Mouse (Mus musculus): Measurements from ENCODE around the gene Opcml. TPM values are rescaled to one million over a fixed set of nuclear protein-coding genes. Genes with fewer than 3 reads are reported as not detected.
A peak's percentile ranks its signal among the peaks of the same experiment; 100 is the strongest.

The Opcml gene
- polyA plus RNA-seq, 1 experiment from 2014 or later = 88.6 TPM

GRCm38 (mm10) chr9:28364473-28365159, 574.0 kb downstream of the Opcml start:
- Histone ChIP-seq H3K9ac (replicated peaks; ENCODE audit: low read depth, low read length) (no peak overlapping the region), H3K4me1 (replicated peaks; ENCODE audit: control insufficient read depth, insufficient read depth, low read length) (peaks cover 16% of the 10 kb centered on the region), H3K4me3 (replicated peaks; ENCODE audit: low read length) (no peak overlapping the region), H3K9me3 (ENCODE audit: control insufficient read depth, low read length) (no peaks in the 10 kb centered on the region), H3K27me3 (replicated peaks; ENCODE audit: control insufficient read depth, insufficient read depth, low read length) (no peaks in the 10 kb centered on the region), H3K36me3 (ENCODE audit: control insufficient read depth, insufficient read depth) (no peaks in the 10 kb centered on the region), H3K27ac (ENCODE audit: low read length) (peak overlapping the region; percentile 31), H3K4me2 (ENCODE audit: low read length) (peak overlapping the region; percentile 13; the same call in 1 of the 2 replicates)
- peak; percentile 81 for ATAC-seq
- WGBS = 18% methylated on average over 10 of the region's 10 CpGs

- peak; percentile 82 for ATAC-seq
- WGBS = 15% methylated on average over 2 of the region's 2 CpGs
- H3K9ac ChIP-seq (replicated peaks; ENCODE audit: low read depth, low read length) = no peak overlapping the region
- no peak overlapping the region for H3K4me3 ChIP-seq (replicated peaks; ENCODE audit: low read length)
- no peaks in the 10 kb centered on the region for H3K27me3 ChIP-seq (replicated peaks; ENCODE audit: control insufficient read depth, insufficient read depth, low read length)
- no peak overlapping the region; the same call in 1 of the 2 replicates for H3K4me2 ChIP-seq (ENCODE audit: low read length)
- H3K4me1 ChIP-seq (replicated peaks; ENCODE audit: control insufficient read depth, insufficient read depth, low read length) = peaks cover 16% of the 10 kb centered on the region
- no peaks in the 10 kb centered on the region for H3K9me3 ChIP-seq (ENCODE audit: control insufficient read depth, low read length)
- H3K27ac ChIP-seq (ENCODE audit: low read length) = no peak overlapping the region
- H3K36me3 ChIP-seq (ENCODE audit: control insufficient read depth, insufficient read depth) = no peaks in the 10 kb centered on the region
These were observed 574.5 kb downstream of the Opcml start for GRCm38 (mm10) chr9:28365160-28365473.

DNA sequence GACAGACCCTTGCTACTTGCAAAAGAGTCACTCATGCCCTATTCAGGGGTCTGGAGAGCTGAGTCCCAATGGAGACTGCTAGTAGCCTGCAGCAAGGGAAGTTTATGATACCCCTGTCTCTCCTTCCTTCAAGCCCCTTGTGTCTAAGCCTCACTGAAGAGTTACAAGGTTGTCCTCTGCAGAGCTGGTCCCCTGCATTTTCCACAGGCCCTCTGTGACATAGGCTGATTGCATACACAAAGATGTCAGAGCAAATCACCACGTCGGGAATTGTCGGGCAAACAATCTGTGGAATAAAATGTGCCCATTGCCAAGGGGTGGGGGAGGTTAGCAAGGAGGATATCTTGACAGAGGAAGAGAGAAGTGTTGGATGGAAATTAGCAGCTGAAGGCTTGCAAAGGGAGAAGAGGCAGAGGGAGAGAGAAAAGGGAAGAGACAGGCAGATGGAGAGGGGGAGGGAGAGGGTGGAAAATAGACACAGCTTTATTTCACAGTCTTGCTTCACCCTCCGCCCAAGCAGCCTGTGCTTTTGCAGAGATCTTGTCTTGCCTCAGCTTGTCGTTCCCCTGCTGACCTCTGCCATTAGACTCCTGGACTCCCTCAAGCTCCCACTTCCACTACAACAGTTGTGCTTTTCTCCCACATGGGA, 596.1 kb downstream of the Opcml start:
- no peaks in the 10 kb centered on the region for H3K9me3 ChIP-seq (ENCODE audit: control insufficient read depth, low read length)
- H3K4me3 ChIP-seq (replicated peaks; ENCODE audit: low read length) = no peak overlapping the region
- H3K36me3 ChIP-seq (ENCODE audit: control insufficient read depth, insufficient read depth) = no peaks in the 10 kb centered on the region
- H3K4me2 ChIP-seq (ENCODE audit: low read length) = no peak overlapping the region
- no peaks in the 10 kb centered on the region for H3K27me3 ChIP-seq (replicated peaks; ENCODE audit: control insufficient read depth, insufficient read depth, low read length)
- H3K9ac ChIP-seq (replicated peaks; ENCODE audit: low read depth, low read length) = no peak overlapping the region
- H3K27ac ChIP-seq (ENCODE audit: low read length) = peak overlapping the region; percentile 51
- WGBS = 19% methylated on average over 5 of the region's 5 CpGs
- H3K4me1 ChIP-seq (replicated peaks; ENCODE audit: control insufficient read depth, insufficient read depth, low read length) = peaks cover 11% of the 10 kb centered on the region
- ATAC-seq = peak; percentile 72; the same call in 1 of the 2 replicates

DNA sequence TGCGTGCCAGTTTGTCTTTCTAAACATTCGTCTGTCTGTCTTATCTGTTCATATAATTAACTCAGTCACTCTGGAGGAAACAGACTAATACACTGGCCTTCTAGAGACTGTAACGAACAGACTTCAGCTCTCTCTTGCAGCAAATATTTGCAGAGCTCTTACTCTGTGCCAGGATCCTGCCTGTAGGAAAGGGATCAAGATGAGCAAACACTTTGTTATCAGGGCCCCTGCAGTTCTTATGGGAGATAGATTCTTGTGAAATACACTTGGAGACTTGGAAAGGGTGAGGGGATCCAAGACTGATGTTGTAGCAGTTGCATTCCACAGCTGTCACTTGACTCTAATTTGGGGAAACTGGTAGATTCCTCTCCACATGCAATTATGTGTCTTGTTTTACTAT, 604.6 kb downstream of the Opcml start:
- no peaks in the 10 kb centered on the region for H3K36me3 ChIP-seq (ENCODE audit: control insufficient read depth, insufficient read depth)
- no peak overlapping the region for H3K4me2 ChIP-seq (ENCODE audit: low read length)
- no peak overlapping the region for H3K27ac ChIP-seq (ENCODE audit: low read length)
- H3K9me3 ChIP-seq (ENCODE audit: control insufficient read depth, low read length) = no peaks in the 10 kb centered on the region
- 19% methylated on average over 3 of the region's 3 CpGs for WGBS
- H3K4me3 ChIP-seq (replicated peaks; ENCODE audit: low read length) = no peak overlapping the region
- peaks cover 4% of the 10 kb centered on the region; the same call in 1 of the 2 replicates for H3K4me1 ChIP-seq (replicated peaks; ENCODE audit: control insufficient read depth, insufficient read depth, low read length)
- H3K9ac ChIP-seq (replicated peaks; ENCODE audit: low read depth, low read length) = no peak overlapping the region
- no peak for ATAC-seq
- H3K27me3 ChIP-seq (replicated peaks; ENCODE audit: control insufficient read depth, insufficient read depth, low read length) = no peaks in the 10 kb centered on the region

DNA sequence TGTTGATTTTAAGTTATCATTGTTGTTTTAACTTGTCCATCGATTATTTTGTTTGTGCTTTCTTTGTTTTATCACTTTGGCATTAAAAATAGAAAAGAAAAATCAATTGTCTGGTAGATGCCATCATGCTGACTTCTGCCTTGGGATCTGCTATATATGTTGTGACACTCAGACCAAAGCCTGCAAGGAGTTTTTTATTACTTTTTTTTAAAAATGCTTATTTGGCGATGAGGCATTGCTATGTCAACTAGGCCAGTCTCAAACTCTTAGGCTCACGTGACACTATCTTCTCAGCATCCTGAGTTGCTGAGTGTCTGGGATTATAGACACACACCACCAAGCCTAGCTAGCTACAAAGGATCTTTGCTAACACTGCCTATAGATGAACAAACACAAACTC, 605.1 kb downstream of the Opcml start:
- no peak for ATAC-seq
- WGBS = 89% methylated on average over 3 of the region's 3 CpGs
- H3K27me3 ChIP-seq (replicated peaks; ENCODE audit: control insufficient read depth, insufficient read depth, low read length) = no peaks in the 10 kb centered on the region

DNA sequence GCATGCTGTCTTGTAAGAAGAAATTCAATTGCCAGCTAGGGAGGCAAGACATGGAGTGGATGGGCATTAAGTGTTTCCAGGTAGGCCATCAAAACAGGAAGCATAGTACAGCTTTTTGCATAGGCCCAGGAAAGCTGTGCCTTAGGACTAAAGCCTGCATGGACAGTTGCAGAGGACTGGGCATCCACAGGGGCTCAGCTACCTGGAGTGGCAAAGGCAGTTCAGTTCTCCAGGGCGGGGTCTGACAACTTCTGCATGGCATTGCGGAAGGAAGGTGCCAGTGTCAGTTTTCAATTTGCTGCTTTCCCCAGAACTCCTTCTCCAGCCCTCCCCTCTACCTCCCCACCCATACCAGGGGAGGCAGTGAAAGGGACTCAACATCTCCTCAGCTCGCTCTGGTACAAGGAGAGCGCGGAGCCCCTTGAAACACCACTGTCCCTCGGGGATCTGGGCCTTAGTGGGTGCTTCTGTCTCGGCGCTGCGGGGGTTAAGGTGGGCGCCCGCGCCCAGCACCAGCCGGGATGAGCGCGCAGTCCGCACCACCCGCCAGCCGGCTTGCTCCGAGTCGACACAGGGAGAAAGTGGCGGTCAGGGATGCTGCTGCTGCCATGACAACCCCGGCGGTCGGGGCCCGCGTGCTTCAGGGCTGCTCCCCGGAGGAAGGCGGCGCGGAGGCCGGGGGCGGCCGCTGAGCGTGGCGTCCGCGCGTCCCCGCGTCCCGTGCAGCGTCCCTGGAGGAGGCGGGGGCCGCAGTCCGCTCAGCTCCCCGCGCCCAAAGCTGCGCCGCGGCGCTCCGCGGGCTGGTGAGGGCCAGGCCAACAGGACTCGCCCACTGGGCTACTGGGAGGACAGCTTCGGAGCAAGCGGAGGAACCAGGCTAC, 612.4 kb downstream of the Opcml start:
- H3K4me3 ChIP-seq (replicated peaks; ENCODE audit: low read length) = peak overlapping the region; percentile 62
- ATAC-seq = peak; percentile 81
- H3K27me3 ChIP-seq (replicated peaks; ENCODE audit: control insufficient read depth, insufficient read depth, low read length) = no peaks in the 10 kb centered on the region
- no peaks in the 10 kb centered on the region for H3K9me3 ChIP-seq (ENCODE audit: control insufficient read depth, low read length)
- H3K27ac ChIP-seq (ENCODE audit: low read length) = no peak overlapping the region
- peak overlapping the region; percentile 58 for H3K9ac ChIP-seq (replicated peaks; ENCODE audit: low read depth, low read length)
- H3K4me1 ChIP-seq (replicated peaks; ENCODE audit: control insufficient read depth, insufficient read depth, low read length) = peaks cover 23% of the 10 kb centered on the region
- H3K4me2 ChIP-seq (ENCODE audit: low read length) = peak overlapping the region; percentile 99
- H3K36me3 ChIP-seq (ENCODE audit: control insufficient read depth, insufficient read depth) = no peaks in the 10 kb centered on the region
- WGBS = 1% methylated on average over 55 of the region's 56 CpGs

More for the DNA sequence above, 605.1 kb downstream of the Opcml start:
- Histone ChIP-seq H3K4me2 (ENCODE audit: low read length) (no peak overlapping the region), H3K4me1 (replicated peaks; ENCODE audit: control insufficient read depth, insufficient read depth, low read length) (peaks cover 4% of the 10 kb centered on the region; the same call in 1 of the 2 replicates), H3K36me3 (ENCODE audit: control insufficient read depth, insufficient read depth) (no peaks in the 10 kb centered on the region), H3K9me3 (ENCODE audit: control insufficient read depth, low read length) (no peaks in the 10 kb centered on the region), H3K4me3 (replicated peaks; ENCODE audit: low read length) (no peak overlapping the region), H3K9ac (replicated peaks; ENCODE audit: low read depth, low read length) (no peak overlapping the region), H3K27ac (ENCODE audit: low read length) (no peak overlapping the region)

GRCm38 (mm10) chr9:28403831-28404562, 613.4 kb downstream of the Opcml start:
- peak; percentile 62 for ATAC-seq
- H3K9ac ChIP-seq (replicated peaks; ENCODE audit: low read depth, low read length) = peak overlapping the region; percentile 58
- WGBS = 1% methylated on average over 30 of the region's 30 CpGs
- peak overlapping the region; percentile 46; the same call in 1 of the 2 replicates for H3K27ac ChIP-seq (ENCODE audit: low read length)
- H3K27me3 ChIP-seq (replicated peaks; ENCODE audit: control insufficient read depth, insufficient read depth, low read length) = no peaks in the 10 kb centered on the region
- H3K9me3 ChIP-seq (ENCODE audit: control insufficient read depth, low read length) = no peaks in the 10 kb centered on the region
- H3K4me2 ChIP-seq (ENCODE audit: low read length) = peak overlapping the region; percentile 99
- no peaks in the 10 kb centered on the region for H3K36me3 ChIP-seq (ENCODE audit: control insufficient read depth, insufficient read depth)
- H3K4me1 ChIP-seq (replicated peaks; ENCODE audit: control insufficient read depth, insufficient read depth, low read length) = peaks cover 23% of the 10 kb centered on the region
- H3K4me3 ChIP-seq (replicated peaks; ENCODE audit: low read length) = peak overlapping the region; percentile 62

GRCm38 (mm10) chr9:28404616-28405015, 614.0 kb downstream of the Opcml start:
- WGBS = 52% methylated on average over 8 of the region's 8 CpGs
- peak overlapping the region; percentile 58 for H3K9ac ChIP-seq (replicated peaks; ENCODE audit: low read depth, low read length)
- peaks cover 23% of the 10 kb centered on the region for H3K4me1 ChIP-seq (replicated peaks; ENCODE audit: control insufficient read depth, insufficient read depth, low read length)
- H3K4me3 ChIP-seq (replicated peaks; ENCODE audit: low read length) = peak overlapping the region; percentile 62
- peak overlapping the region; percentile 99 for H3K4me2 ChIP-seq (ENCODE audit: low read length)
- no peak for ATAC-seq
- H3K36me3 ChIP-seq (ENCODE audit: control insufficient read depth, insufficient read depth) = no peaks in the 10 kb centered on the region
- no peak overlapping the region for H3K27ac ChIP-seq (ENCODE audit: low read length)
- no peaks in the 10 kb centered on the region for H3K27me3 ChIP-seq (replicated peaks; ENCODE audit: control insufficient read depth, insufficient read depth, low read length)
- no peaks in the 10 kb centered on the region for H3K9me3 ChIP-seq (ENCODE audit: control insufficient read depth, low read length)
